Mouse (Mus musculus) urinary bladder, postnatal 36 days (tissue): Measurements from ENCODE around the gene Tmem79.
"Not testable (repeated sequence)": the region's sequence is repeated elsewhere in the genome, so short reads cannot be mapped to it uniquely, and the experiment has no call there.

ENCODE experiments used
- DNase-seq, 2 experiments: peaks; one replicate each; pipeline ENCODE4 v3.0.0; 2022; ENCODE audit warnings: low spot score in 2 of 2, mixed read lengths in 1 of 2

Gene Tmem79

DNA sequence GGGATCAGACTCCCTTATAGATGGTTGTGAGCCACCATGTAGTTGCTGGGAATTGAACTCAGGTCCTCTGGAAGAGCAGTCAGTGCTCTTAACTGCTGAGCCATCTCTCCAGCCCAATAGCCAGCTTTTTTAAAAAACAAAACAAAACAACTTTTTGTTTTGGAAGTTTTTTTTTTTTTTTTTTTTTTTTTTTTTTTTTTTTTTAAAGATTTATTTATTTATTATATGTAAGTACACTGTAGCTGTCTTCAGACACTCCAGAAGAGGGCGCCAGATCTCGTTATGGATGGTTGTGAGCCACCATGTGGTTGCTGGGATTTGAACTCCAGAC lies 50.4 kb downstream of the Tmem79 start:
- DNase-seq: not testable (repeated sequence)

GRCm38 (mm10) chr3:88284815-88285564 lies 51.0 kb downstream of the Tmem79 start:
- not testable (repeated sequence) for DNase-seq

GRCm38 (mm10) chr3:88281141-88281916 lies 54.6 kb downstream of the Tmem79 start:
- DNase-seq: not testable (repeated sequence)

- DNase-seq: no peak
These were observed 55.9 kb downstream of the Tmem79 start for GRCm38 (mm10) chr3:88280035-88280434.
